Mouse (Mus musculus): ENCODE results near the gene Batf2.

The Batf2 gene

GRCm38 (mm10) chr19:6157220-6157619 lies 16.4 kb downstream of the Batf2 start:
- Histone ChIP-seq H3K27me3 (ENCODE audit: control insufficient read depth, insufficient read depth, low read length, poor library complexity, severe bottlenecking) (no peaks in the 10 kb centered on the region), H3K36me3 (ENCODE audit: control insufficient read depth, insufficient read depth, low read length, poor library complexity, severe bottlenecking) (no peaks in the 10 kb centered on the region)
- peak; percentile 61 for DNase-seq (ENCODE audit: low read depth, low spot score)

DNA sequence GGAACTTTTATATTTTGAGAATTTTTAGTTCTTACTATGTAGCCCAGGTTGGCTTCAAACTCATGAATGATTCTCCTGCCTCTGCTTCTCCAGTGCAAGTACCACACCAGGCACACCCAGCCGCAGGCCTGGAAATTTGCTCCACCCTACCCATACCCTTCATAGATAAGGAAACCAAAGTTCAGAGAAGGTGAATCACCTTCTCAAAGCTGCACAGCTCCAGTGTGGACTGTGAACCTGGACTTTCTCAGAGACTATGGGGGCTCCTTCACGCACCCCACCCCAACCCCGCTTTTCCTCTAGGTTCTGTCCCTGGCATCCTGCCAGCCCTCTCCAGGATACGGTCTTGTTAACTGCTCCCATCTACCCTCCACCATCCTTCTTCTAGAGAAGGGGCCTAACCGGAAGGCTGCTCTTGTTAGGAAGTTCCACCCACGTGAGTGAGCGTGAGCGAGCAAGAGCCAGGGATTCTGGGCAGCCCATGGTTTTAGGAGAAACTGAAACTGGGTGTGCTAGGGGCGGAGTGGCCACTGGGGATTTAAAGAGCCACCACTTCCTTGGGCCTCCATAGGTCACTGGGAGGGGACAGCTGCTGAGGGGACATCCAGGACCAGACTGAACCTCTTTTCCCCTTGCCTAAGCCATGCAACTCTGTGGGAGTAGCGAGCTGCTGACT lies 23.2 kb downstream of the Batf2 start:
- Histone ChIP-seq H3K27me3 (ENCODE audit: control insufficient read depth, insufficient read depth, low read length, poor library complexity, severe bottlenecking) (no peaks in the 10 kb centered on the region), H3K36me3 (ENCODE audit: control insufficient read depth, insufficient read depth, low read length, poor library complexity, severe bottlenecking) (no peaks in the 10 kb centered on the region)
- no peak for DNase-seq (ENCODE audit: low read depth, low spot score)

DNA sequence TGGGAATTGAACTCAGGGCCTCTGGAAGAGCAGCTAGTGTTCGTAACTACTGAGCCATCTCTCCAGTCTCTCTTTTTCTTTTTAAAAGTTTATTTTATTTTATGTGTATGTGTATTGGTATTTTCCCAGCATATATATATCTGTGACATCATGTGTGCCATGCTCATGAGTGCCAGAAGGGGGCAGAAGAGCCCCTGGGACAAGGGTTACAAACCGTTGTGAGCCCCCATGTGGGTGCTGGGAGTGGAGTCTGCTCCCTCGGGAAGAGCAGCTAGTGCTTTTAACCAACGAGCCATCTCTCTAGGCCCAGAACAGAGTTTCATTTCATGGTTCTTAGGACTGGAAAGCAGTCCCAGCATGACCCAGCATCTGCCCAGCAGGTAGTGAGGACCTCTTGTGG lies 26.0 kb downstream of the Batf2 start:
- Histone ChIP-seq H3K27me3 (ENCODE audit: control insufficient read depth, insufficient read depth, low read length, poor library complexity, severe bottlenecking) (no peaks in the 10 kb centered on the region), H3K36me3 (ENCODE audit: control insufficient read depth, insufficient read depth, low read length, poor library complexity, severe bottlenecking) (no peaks in the 10 kb centered on the region)
- no peak for DNase-seq (ENCODE audit: low read depth, low spot score)

DNA sequence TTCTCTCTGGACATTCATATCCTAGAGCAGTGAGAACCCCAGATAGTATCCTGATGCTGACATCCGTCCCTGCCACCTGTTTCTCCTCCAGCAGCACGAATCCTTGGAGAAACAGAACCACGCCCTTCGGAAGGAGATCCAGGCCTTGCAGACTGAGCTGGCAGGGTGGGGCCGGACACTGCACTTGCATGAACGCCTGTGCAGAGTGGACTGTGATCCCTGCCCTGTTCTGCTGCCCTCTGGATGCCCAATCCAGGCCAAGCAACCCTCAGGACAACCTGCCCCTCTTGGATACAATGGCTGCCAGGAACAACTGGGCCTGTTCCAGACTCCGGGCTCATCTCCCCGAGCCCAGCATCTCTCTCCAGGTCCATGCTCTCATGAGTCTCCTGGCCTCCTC lies 30.4 kb downstream of the Batf2 start:
- Histone ChIP-seq H3K36me3 (ENCODE audit: control insufficient read depth, insufficient read depth, low read length, poor library complexity, severe bottlenecking) (no peaks in the 10 kb centered on the region), H3K27me3 (ENCODE audit: control insufficient read depth, insufficient read depth, low read length, poor library complexity, severe bottlenecking) (no peaks in the 10 kb centered on the region)
- DNase-seq (ENCODE audit: low read depth, low spot score): no peak

DNA sequence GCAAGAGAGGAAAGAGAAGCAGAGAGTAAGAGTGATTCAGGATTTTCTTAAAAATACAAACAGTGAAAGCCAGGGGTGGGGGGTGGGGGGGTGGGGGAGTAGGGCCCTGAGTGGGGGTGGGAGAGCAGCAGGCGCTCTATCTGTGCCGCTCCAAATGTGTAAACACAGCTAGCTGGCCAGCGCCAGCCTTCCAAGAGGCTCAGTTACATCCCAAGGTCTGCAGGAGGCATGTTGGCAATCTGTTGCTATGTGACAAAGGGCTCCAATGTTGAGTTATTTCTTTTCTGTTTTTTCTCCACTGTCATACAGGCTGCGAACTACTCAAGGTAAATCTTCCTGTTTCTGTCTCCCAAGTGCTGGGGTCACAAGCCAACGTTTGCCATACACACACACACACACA lies 34.0 kb downstream of the Batf2 start:
- H3K36me3 ChIP-seq (ENCODE audit: control insufficient read depth, insufficient read depth, low read length, poor library complexity, severe bottlenecking): no peaks in the 10 kb centered on the region
- DNase-seq (ENCODE audit: low read depth, low spot score): no peak
- H3K27me3 ChIP-seq (ENCODE audit: control insufficient read depth, insufficient read depth, low read length, poor library complexity, severe bottlenecking): no peaks in the 10 kb centered on the region

DNA sequence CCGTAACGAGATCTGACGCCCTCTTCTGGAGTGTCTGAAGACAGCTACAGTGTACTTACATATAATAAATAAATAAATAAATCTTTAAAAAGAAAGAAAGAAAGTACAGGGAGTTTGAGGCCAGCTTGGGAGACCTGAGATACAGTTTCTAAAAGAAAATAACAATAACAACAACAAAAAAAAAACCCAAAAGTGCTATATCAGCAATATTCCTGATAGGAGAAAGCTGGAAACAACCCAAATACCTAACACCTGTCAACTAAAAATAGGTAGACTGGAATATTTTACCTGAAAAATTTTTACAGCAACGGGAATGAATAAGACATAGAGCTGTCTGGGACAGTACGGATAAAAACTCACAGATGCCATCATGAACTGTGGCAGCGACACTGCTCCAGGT lies 38.0 kb downstream of the Batf2 start:
- no peaks in the 10 kb centered on the region for H3K36me3 ChIP-seq (ENCODE audit: control insufficient read depth, insufficient read depth, low read length, poor library complexity, severe bottlenecking)
- H3K27me3 ChIP-seq (ENCODE audit: control insufficient read depth, insufficient read depth, low read length, poor library complexity, severe bottlenecking): no peaks in the 10 kb centered on the region
- DNase-seq (ENCODE audit: low read depth, low spot score): no peak

- Histone ChIP-seq H3K27me3 (ENCODE audit: control insufficient read depth, insufficient read depth, low read length, poor library complexity, severe bottlenecking) (no peaks in the 10 kb centered on the region), H3K36me3 (ENCODE audit: control insufficient read depth, insufficient read depth, low read length, poor library complexity, severe bottlenecking) (no peaks in the 10 kb centered on the region)
- DNase-seq (ENCODE audit: low read depth, low spot score): no peak
Observed at GRCm38 (mm10) chr19:6181629-6182028, 40.8 kb downstream of the Batf2 start.

GRCm38 (mm10) chr19:6182534-6182933 lies 41.8 kb downstream of the Batf2 start:
- Histone ChIP-seq H3K27me3 (ENCODE audit: control insufficient read depth, insufficient read depth, low read length, poor library complexity, severe bottlenecking) (no peaks in the 10 kb centered on the region), H3K36me3 (ENCODE audit: control insufficient read depth, insufficient read depth, low read length, poor library complexity, severe bottlenecking) (no peaks in the 10 kb centered on the region)
- peak; percentile 10 for DNase-seq (ENCODE audit: low read depth, low spot score)

GRCm38 (mm10) chr19:6184131-6184530 lies 43.3 kb downstream of the Batf2 start, which contains the start of gene Majin:
Majin (plus strand) TSS chr19:6184388.
- no peaks in the 10 kb centered on the region for H3K27me3 ChIP-seq (ENCODE audit: control insufficient read depth, insufficient read depth, low read length, poor library complexity, severe bottlenecking)
- no peak for DNase-seq (ENCODE audit: low read depth, low spot score)
- H3K36me3 ChIP-seq (ENCODE audit: control insufficient read depth, insufficient read depth, low read length, poor library complexity, severe bottlenecking): no peaks in the 10 kb centered on the region

GRCm38 (mm10) chr19:6204265-6204664 lies 63.5 kb downstream of the Batf2 start:
- H3K27me3 ChIP-seq (ENCODE audit: control insufficient read depth, insufficient read depth, low read length, poor library complexity, severe bottlenecking): no peaks in the 10 kb centered on the region
- H3K36me3 ChIP-seq (ENCODE audit: control insufficient read depth, insufficient read depth, low read length, poor library complexity, severe bottlenecking): no peaks in the 10 kb centered on the region
- DNase-seq (ENCODE audit: low read depth, low spot score): no peak

DNA sequence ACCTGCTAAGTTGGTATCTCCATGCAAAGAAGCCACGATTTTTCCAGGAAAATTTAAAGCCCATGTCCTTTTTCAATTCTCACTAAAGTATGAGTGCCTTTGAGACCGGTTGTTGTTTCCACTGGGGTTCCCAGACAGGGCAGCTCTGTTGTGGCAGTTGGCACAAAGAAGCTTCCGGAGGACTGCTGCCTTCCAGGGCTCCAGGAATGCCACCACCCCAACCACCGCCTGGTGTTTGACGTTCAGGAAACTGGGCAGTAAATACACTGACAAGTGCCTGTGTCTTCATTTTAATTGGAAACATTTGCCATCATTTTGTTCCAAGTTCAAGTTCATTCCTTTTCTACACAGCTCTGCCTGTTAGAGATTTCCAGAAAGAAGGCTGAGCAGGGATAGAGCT lies 65.9 kb downstream of the Batf2 start:
- Histone ChIP-seq H3K27me3 (ENCODE audit: control insufficient read depth, insufficient read depth, low read length, poor library complexity, severe bottlenecking) (no peaks in the 10 kb centered on the region), H3K36me3 (ENCODE audit: control insufficient read depth, insufficient read depth, low read length, poor library complexity, severe bottlenecking) (no peaks in the 10 kb centered on the region)
- DNase-seq (ENCODE audit: low read depth, low spot score): no peak

DNA sequence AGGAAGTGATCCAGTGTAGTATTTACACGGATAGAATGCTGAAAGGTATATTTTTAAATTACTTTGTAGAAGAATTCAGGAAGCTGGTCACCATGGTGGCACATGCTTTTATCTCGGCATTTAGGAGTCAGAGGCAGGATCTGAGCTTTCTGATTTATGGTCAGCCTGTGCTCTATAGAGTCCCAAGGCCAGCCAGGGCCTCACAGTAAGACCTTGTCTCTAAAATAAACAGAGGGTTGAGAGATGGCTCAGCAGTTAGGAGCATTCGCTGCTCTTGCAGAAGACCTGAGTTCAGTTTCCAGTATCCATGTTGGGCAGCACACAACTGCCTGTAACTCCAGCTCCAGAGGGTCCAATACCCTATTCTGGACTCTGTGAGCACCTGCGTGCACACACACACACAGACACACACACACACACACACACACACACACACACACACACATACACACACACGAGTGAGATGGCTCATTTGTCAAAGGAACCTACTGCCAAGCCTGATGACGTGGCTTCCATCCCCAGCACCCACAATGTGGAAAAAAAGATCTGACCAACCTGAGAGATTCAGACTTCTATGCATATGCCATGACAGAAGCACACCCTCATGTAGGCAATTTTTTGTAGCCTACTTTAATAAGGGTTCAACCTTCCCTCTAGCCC lies 75.4 kb downstream of the Batf2 start:
- no peaks in the 10 kb centered on the region for H3K36me3 ChIP-seq (ENCODE audit: control insufficient read depth, insufficient read depth, low read length, poor library complexity, severe bottlenecking)
- H3K27me3 ChIP-seq (ENCODE audit: control insufficient read depth, insufficient read depth, low read length, poor library complexity, severe bottlenecking): no peaks in the 10 kb centered on the region
- no peak for DNase-seq (ENCODE audit: low read depth, low spot score)

GRCm38 (mm10) chr19:6218606-6219005 lies 77.8 kb downstream of the Batf2 start:
- DNase-seq (ENCODE audit: low read depth, low spot score): no peak
- Histone ChIP-seq H3K27me3 (ENCODE audit: control insufficient read depth, insufficient read depth, low read length, poor library complexity, severe bottlenecking) (no peaks in the 10 kb centered on the region), H3K36me3 (ENCODE audit: control insufficient read depth, insufficient read depth, low read length, poor library complexity, severe bottlenecking) (no peaks in the 10 kb centered on the region)

Data from splenic B cell, adult 2 months (primary cell).